8 mouse cellular contexts compared by ENCODE assay signal in the genomic region with DNA sequence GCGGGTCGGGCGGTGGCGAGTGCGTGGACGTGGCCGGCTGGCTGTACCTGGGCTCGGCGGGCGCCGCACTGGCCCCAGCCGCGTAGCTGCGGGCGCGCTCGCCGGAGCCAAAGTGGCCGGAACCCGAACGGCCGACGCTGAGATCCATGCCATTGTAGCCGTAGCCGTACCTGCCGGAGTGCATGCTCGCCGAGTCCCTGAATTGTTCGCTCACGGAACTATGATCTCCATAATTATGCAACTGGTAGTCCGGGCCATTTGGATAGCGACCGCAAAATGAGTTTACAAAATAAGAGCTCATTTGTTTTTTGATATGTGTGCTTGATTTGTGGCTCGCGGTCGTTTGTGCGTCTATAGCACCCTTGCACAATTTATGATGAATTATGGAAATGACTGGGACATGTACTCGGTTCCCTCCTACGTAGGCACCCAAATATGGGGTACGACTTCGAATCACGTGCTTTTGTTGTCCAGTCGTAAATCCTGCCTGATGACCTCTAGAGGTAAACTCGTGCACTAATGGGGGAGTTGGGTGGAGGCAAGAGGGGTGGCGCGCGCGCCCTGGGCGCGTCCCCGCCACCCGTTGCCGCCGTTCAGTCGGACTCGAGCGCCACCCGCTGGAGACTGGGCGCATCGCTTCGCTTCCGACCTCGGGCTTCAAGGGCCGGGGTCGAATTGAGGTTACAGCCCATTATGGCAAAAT. TPM values are rescaled to one million over a fixed set of nuclear protein-coding genes. Genes with fewer than 3 reads are reported as not detected.
DNase-seq lines count a peak whose midpoint lies in the region; ATAC-seq and TF ChIP-seq lines count a peak whose summit lies in the region.

A gene (minus strand): TSS at position 538 of the 703 bp plus-strand sequence.

- ATAC-seq in stomach, embryonic 15.5 days (ENCODE audit: insufficient read depth, low FRiP score, low read depth) = peak; percentile 82; the same call in 1 of the 2 replicates

- DNase-seq in ZHBTc4 (ENCODE audit: low read depth, low spot score) = peak; percentile 93
- DNase-seq in embryo, embryonic 11 days = peak; percentile 92
- DNase-seq in heart, adult 18-20 months = peak; percentile 68 to 74
- DNase-seq in kidney, adult 18-20 months = peak; percentile 92
- DNase-seq in lung, adult 2 months = peak; percentile 75
- no peak for DNase-seq in natural killer cell, adult 2 months (ENCODE audit: low spot score in 2 of 2)
- DNase-seq in frontal cortex, postnatal 10 days (ENCODE audit: low spot score in 2 of 2) = no peak

- 0 out of 2 replicates have a peak, but pooled peaks have one; percentile 40 for TF ChIP-seq POLR2A in lung, adult 2 months (IDR thresholded peaks at IDR 0.05; ENCODE audit: borderline replicate concordance, extremely low read depth, low read depth, low read length)

- peak within 1 kb of the TSS; percentile 81 for H3K27ac ChIP-seq in stomach, embryonic 15.5 days

- peak within 1 kb of the TSS; percentile 94 for H3K4me3 ChIP-seq in lung, adult 2 months (replicated peaks; ENCODE audit: extremely low read depth, low read depth, low read length)
- H3K4me3 ChIP-seq in stomach, embryonic 15.5 days (replicated peaks) = peak within 1 kb of the TSS; percentile 62

- peaks cover 59% of the 10 kb centered on the region for H3K27me3 ChIP-seq in stomach, embryonic 15.5 days (replicated peaks)

- H3K36me3 ChIP-seq in stomach, embryonic 15.5 days = no peaks in the 10 kb centered on the region

- TF ChIP-seq CTCF in lung, adult 2 months (IDR thresholded peaks at IDR 0.05; ENCODE audit: insufficient read depth, low read length) = peak; percentile 66

- H3K9me3 ChIP-seq in stomach, embryonic 15.5 days = no peaks in the 10 kb centered on the region

- H3K4me1 ChIP-seq in lung, adult 2 months (ENCODE audit: control insufficient read depth, insufficient read depth, low read length) = peaks cover 3% of the 10 kb centered on the region; the same call in 1 of the 2 replicates
- H3K4me1 ChIP-seq in stomach, embryonic 15.5 days = peaks cover 10% of the 10 kb centered on the region

- H3K9ac ChIP-seq in stomach, embryonic 15.5 days = peak within 1 kb of the TSS; percentile 47

- peak within 1 kb of the TSS; percentile 75 for H3K4me2 ChIP-seq in stomach, embryonic 15.5 days

- 11% methylated on average over 65 of the region's 65 CpGs for WGBS in lung, adult 2 months
- WGBS in stomach, embryonic 15.5 days = under 1% methylated on average over 65 of the region's 65 CpGs

RNA-seq across cellular contexts. Expression of the gene that starts here (rescaled TPM):
- under 1 TPM; 0.40 to 0.59 TPM for total RNA-seq in heart, adult 18-20 months (2021)
- polyA plus RNA-seq in lung, adult 2 months (2012; rRNA removed) = 29.1 and 46.9 TPM in 2 replicates
- 19.8 and 20.2 TPM in 2 replicates for polyA plus RNA-seq in stomach, embryonic 15.5 days (2015; fragmentation: Nextera tagmentation; extraction: Ambion mirVana)

Comparison
In these comparisons a context has a peak if more than half of its experiments do, and no peak if none do; other contexts are left out.
1. Peak in DNase-seq in heart, adult 18-20 months; RNA of the gene not detected or under 1 TPM.
2. DNase-seq: peak in ZHBTc4 (single experiment), embryo, embryonic 11 days (single experiment), kidney, adult 18-20 months (single experiment) and lung, adult 2 months (single experiment); none in natural killer cell, adult 2 months (0 of 2) and frontal cortex, postnatal 10 days (0 of 2).